Mouse (Mus musculus) embryonic facial prominence, embryonic 15.5 days (tissue): ENCODE measurements around the gene 1700037C18Rik. TPM values are rescaled to one million over a fixed set of nuclear protein-coding genes. Genes with fewer than 3 reads are reported as not detected.
A peak's percentile ranks its signal among the peaks of the same experiment; 100 is the strongest.

Source experiments
- ATAC-seq: fragments of 200-750 bp; cut with Nextera tagmentation; 2 replicates; pipeline ENCODE4 v1.8.0; 2017; ENCODE audit warnings: low read depth, moderate TSS enrichment; ENCODE audit not compliant: insufficient number of reproducible peaks, low FRiP score, low TSS enrichment
- H3K27ac ChIP-seq: fragments of 300-500 bp; sonication (generic); replicated peaks from 2 replicates; pipeline ENCODE4 v1.5.1; 2015; ENCODE audit warnings: mild to moderate bottlenecking, inconsistent platforms
- H3K27me3 ChIP-seq: fragments of 300-500 bp; sonication (generic); 2 replicates; pipeline ENCODE4 v1.6.1; 2015; ENCODE audit warnings: inconsistent platforms
- H3K36me3 ChIP-seq: fragments of 300-500 bp; sonication (generic); 2 replicates; pipeline ENCODE4 v1.6.1; 2015; ENCODE audit warnings: mild to moderate bottlenecking, inconsistent platforms
- H3K4me1 ChIP-seq: fragments of 300-500 bp; sonication (generic); 2 replicates; pipeline ENCODE4 v1.6.1; 2015; ENCODE audit warnings: inconsistent platforms
- H3K4me2 ChIP-seq: fragments of 300-500 bp; sonication (generic); replicated peaks from 2 replicates; pipeline ENCODE4 v1.6.1; 2015; ENCODE audit warnings: mild to moderate bottlenecking, inconsistent platforms
- H3K4me3 ChIP-seq: fragments of 300-500 bp; sonication (generic); replicated peaks from 2 replicates; pipeline ENCODE4 v1.5.1; 2015; ENCODE audit warnings: mild to moderate bottlenecking, inconsistent platforms
- H3K9ac ChIP-seq: fragments of 300-500 bp; sonication (generic); 2 replicates; pipeline ENCODE4 v1.6.1; 2015; ENCODE audit warnings: inconsistent platforms
- H3K9me3 ChIP-seq: fragments of 300-500 bp; sonication (generic); replicated peaks from 2 replicates; pipeline ENCODE4 v1.6.1; 2016; ENCODE audit warnings: inconsistent platforms
- WGBS: fragments of 180-500 bp; shearing (Covaris S2); methylation state at CpG from one replicate; pipeline ENCODE4 v1.1.7; 2015; 5-methylcytosine and 5-hydroxymethylcytosine counted together
- polyA plus RNA-seq: library from polyadenylated mRNA; unstranded; fragments of >200 nt; fragmentation: Nextera tagmentation; extraction: Ambion mirVana; gene quantifications from 2 replicates; pipeline ENCODE4 v1.2.1, GENCODE M21; 2015

1700037C18Rik gene
- polyA plus RNA-seq, 1 experiment from 2014 or later, result 13.2 TPM

DNA sequence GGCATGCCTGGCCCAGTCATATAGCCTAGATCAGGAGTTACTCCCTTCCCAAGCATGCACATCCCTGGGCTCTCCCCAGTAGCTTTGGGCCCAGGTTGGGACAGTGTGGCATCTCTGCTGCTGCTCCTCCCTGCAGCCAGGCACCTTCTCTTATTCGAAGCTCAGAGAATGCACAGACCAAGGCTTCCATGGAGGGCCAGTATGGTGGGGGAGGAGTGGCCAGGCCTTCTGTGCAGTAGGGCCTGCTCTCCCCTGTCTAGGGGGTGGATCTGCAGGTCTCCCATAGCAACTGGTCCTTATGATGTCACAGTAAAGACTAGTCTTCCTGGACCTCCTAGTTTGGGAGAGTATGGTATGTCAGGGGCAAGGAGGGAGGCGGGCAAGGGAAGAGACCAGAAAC is 1.0 kb downstream of the 1700037C18Rik start:
- peaks cover 51% of the 10 kb centered on the region for H3K36me3 ChIP-seq
- WGBS, result 67% methylated on average over 2 of the region's 2 CpGs
- H3K9me3 ChIP-seq, result no peaks in the 10 kb centered on the region
- H3K27me3 ChIP-seq, result no peaks in the 10 kb centered on the region
- H3K9ac ChIP-seq, result no peak overlapping the region
- no peak for ATAC-seq
- no peak overlapping the region for H3K4me2 ChIP-seq
- H3K4me1 ChIP-seq, result peaks cover 7% of the 10 kb centered on the region; the same call in 1 of the 2 replicates
- no peak overlapping the region for H3K27ac ChIP-seq
- H3K4me3 ChIP-seq, result no peak overlapping the region

DNA sequence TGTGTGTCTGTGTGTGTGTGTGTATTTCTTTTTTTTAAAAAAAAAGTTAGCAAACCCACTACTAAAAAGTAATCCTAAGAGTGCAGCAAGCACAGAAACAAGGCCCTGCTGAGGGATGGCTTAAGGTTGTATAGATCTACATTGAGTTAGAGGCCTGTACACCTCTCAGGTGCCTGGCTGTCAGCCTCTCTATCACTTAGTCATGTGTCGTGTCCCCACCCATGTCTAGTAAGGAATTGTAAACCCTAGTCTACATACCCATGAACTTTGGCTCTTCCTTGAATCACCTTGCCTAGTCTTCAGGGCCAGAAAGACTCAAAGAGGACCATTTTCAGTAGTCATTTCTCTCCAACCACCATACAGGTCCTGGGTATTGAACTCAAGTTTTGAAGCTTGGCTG is 11.9 kb downstream of the 1700037C18Rik start:
- 93% methylated on average over 1 of the region's 1 CpGs for WGBS
- H3K36me3 ChIP-seq, result peaks cover 52% of the 10 kb centered on the region
- H3K9me3 ChIP-seq, result no peaks in the 10 kb centered on the region

DNA sequence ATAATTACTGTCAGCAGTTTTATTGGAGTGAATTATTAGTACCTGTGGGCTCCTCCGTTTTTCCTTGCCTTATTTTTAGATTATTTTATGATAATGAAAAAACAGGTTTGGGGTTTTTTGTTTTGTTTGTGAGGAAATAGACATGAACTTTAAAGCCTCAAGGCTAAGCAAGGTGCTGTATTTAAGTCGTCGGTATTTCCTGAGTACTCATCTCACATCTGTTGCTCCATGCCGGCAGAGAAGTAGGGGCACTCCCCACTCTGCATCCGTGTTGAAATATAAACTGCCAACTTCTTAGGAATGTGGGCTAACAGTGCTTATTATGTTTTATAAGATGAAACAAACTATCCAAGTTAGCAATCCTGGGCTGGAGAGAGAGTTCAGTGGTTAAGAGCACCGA is 12.4 kb downstream of the 1700037C18Rik start:
- H3K9ac ChIP-seq, result no peak overlapping the region
- no peak overlapping the region for H3K4me3 ChIP-seq
- H3K4me2 ChIP-seq, result no peak overlapping the region
- peaks cover 47% of the 10 kb centered on the region for H3K36me3 ChIP-seq
- no peak for ATAC-seq
- no peaks in the 10 kb centered on the region for H3K9me3 ChIP-seq
- no peaks in the 10 kb centered on the region for H3K4me1 ChIP-seq
- H3K27me3 ChIP-seq, result no peaks in the 10 kb centered on the region
- no peak overlapping the region for H3K27ac ChIP-seq
- 76% methylated on average over 6 of the region's 6 CpGs for WGBS

More for the DNA sequence above, 11.9 kb downstream of the 1700037C18Rik start:
- no peak for ATAC-seq
- Histone ChIP-seq H3K27me3 (no peaks in the 10 kb centered on the region), H3K27ac (no peak overlapping the region), H3K4me3 (no peak overlapping the region), H3K9ac (no peak overlapping the region), H3K4me1 (no peaks in the 10 kb centered on the region), H3K4me2 (no peak overlapping the region)

DNA sequence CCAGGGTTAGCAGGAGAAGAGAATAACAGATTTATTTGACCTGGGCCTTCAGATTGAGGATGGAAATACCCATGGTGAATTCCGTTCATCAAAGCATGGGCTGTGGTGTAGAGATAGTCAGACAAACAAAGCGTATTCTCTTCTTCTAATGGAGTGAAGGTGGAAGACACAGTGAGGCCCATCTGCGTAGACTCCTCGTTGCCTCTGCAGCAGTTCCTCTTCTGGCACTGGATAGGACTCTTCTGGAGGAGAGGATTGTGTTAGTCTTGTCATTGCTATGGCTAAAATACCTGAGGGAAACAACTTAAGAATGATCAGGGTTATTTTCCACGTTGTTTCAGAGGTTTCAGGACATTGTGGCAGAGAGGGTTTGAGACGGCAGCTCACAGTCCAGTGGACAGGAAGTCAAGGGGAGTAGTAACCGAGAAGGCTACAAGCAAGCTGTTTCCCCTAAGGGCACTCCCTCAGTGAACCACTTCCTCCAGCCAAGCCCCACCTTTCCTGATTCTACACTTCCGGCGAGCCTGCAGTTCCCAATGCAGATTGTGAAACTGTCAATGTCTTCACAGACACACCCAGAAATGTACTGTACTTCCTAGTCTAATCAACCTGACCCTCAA is 13.2 kb downstream of the 1700037C18Rik start:
- Histone ChIP-seq H3K9ac (no peak overlapping the region), H3K4me1 (no peaks in the 10 kb centered on the region), H3K27me3 (no peaks in the 10 kb centered on the region), H3K4me2 (no peak overlapping the region), H3K4me3 (no peak overlapping the region), H3K9me3 (no peaks in the 10 kb centered on the region), H3K27ac (0 out of 2 replicates have a peak overlapping the region, but pooled peaks have one; percentile 55), H3K36me3 (peaks cover 40% of the 10 kb centered on the region)
- no peak for ATAC-seq
- WGBS, result 50% methylated on average over 9 of the region's 9 CpGs

DNA sequence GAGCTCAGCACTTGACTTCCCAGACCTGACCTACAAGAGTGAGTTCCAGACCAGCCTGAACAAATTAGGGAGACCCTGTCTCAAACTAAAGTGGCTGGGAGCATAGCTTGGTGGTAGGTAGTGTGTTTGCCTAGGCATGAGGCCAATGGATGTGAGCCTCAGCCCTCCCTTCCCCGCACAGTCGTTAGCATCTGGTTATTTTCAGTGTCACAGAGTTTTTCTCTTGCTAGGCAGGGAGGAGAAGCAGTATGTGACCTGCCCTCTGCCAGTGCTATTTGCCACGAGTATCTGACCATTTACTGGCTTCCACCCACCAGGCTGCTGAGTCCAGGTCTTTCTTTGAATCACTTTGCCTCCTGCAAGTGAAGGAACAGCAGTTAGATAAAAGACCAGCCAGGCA is 14.8 kb downstream of the 1700037C18Rik start:
- no peaks in the 10 kb centered on the region for H3K27me3 ChIP-seq
- H3K27ac ChIP-seq, result no peak overlapping the region
- H3K9ac ChIP-seq, result no peak overlapping the region
- H3K9me3 ChIP-seq, result no peaks in the 10 kb centered on the region
- ATAC-seq, result no peak
- no peaks in the 10 kb centered on the region for H3K4me1 ChIP-seq
- no peak overlapping the region for H3K4me2 ChIP-seq
- 52% methylated on average over 3 of the region's 3 CpGs for WGBS
- peaks cover 24% of the 10 kb centered on the region for H3K36me3 ChIP-seq
- no peak overlapping the region for H3K4me3 ChIP-seq

DNA sequence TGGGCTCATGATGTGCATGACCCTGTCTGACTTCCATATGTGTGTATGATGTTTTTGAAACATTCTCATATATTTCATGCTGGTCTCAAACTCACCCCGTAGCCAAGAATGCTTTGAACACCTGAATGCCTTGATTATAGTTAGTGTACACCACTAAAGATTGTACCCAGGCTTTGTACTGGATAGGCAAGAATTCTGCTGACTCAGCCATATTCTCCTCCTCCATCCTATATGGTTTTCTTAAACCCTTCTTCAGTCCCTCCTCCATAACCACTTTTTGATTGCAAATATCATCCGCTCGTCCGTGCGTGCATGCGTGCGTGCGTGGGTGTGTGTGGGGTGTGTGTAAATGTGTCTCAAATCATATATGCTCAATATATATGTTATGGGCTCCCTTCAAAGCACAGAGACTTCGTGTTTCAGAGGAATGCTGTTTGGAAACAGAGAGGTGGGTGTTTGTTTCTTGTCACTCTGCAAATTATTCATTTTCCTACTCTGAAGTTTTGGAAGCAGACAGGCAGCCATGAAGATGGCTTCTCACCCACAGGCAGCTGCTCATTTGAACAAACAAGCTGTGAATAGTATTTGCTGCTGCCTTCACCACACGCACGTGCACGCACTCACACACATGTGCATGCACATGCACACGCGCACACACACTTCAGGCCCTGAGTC is 16.7 kb downstream of the 1700037C18Rik start:
- Histone ChIP-seq H3K9ac (no peak overlapping the region), H3K36me3 (0 out of 2 replicates have a peak, but pooled peaks cover 7% of the 10 kb centered on the region), H3K9me3 (no peaks in the 10 kb centered on the region), H3K4me2 (no peak overlapping the region), H3K27ac (no peak overlapping the region), H3K4me3 (no peak overlapping the region), H3K27me3 (no peaks in the 10 kb centered on the region), H3K4me1 (no peaks in the 10 kb centered on the region)
- 92% methylated on average over 14 of the region's 14 CpGs for WGBS
- no peak for ATAC-seq

DNA sequence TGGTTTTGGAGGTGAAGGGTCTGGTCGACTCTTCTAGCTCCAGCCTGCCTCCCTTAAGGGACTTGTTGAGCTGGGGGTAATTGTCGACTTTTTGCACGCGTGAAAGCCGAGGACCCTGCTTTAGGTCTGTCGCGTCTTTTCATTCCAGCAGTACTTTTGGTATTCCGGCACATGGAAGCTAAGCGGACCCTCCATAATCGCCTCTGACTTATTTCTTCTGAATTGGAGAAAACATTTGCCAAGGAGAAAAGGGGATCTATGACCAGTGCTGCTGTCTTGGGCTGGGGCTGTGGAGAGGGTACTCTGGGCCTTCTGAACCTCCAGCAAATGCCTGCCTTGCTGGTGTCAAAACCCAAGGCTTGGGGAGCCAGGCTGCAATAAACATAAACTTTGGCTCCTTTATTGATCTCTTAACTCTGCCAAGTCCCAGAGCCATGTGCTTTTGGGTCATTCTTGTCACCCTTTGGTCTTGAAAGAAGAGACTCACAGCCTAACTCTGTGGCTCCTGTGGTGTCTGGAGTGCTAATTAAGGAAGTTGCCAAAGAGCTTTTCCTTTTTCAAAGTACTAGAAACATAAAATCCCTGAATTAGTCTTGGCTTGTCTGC is 23.3 kb downstream of the 1700037C18Rik start:
- Histone ChIP-seq H3K4me1 (peaks cover 12% of the 10 kb centered on the region), H3K36me3 (0 out of 2 replicates have a peak, but pooled peaks cover 7% of the 10 kb centered on the region), H3K9ac (peak overlapping the region; percentile 92), H3K9me3 (no peaks in the 10 kb centered on the region), H3K27me3 (no peaks in the 10 kb centered on the region), H3K4me2 (peak overlapping the region; percentile 71), H3K27ac (peak overlapping the region; percentile 96), H3K4me3 (peak overlapping the region; percentile 96)
- WGBS, result under 1% methylated on average over 10 of the region's 10 CpGs
- ATAC-seq, result no peak

DNA sequence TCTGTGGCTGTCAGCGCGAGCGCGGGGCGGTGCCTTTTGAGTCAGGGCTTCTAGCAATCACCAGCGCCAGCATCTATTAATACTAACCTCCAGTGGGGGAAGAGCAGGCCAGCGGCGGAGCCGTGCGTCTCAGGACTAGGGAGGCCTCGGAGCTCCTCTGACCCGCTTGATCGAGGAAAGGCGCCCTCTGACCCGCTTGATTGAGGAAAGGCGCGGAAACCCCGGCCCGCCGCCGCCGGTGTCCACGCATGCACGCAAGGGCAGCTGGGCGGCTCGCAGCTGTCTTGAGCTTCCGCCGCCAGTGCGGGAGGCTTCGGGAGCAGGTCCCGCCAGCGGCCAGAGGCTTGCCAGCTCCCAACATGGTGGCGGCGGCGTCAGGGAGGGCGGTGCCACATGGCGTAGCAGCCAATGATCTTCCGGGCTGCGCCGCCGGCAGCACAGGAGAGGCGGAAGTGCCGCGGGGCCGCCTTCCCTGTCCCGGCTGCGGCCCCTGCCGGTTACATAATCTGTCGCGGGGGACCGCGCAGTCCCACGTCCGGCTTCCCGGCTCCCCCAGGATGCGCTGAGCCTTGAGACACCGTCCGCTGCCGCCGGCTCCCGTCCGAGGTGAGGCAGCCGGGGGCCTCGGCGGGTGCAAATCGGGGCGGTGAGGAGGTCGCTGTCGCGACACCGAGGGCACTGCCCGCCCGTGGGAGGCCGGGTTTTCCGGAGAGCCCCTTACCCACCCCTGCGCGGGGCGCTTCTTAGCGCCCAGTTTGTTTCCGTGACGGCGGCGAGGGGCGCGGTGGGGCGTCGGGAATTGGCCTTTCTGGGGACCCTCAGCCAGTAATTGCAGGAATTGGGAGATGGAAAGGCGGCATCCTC is 24.1 kb downstream of the 1700037C18Rik start, which contains the start of the genes Zfp597 and Gm20695:
Zfp597 (minus strand) TSS at position 361 of the 864 bp plus-strand sequence.
Gm20695 (plus strand) TSS at position 448 of the 864 bp plus-strand sequence.
- Histone ChIP-seq H3K36me3 (0 out of 2 replicates have a peak, but pooled peaks cover 7% of the 10 kb centered on the region), H3K9ac (peak within 1 kb of the TSS; percentile 92), H3K4me2 (peak within 1 kb of the TSS; percentile 71), H3K4me1 (peaks cover 12% of the 10 kb centered on the region), H3K4me3 (peak within 1 kb of the TSS; percentile 96), H3K27ac (peak within 1 kb of the TSS; percentile 96), H3K27me3 (no peaks in the 10 kb centered on the region), H3K9me3 (no peaks in the 10 kb centered on the region)
- under 1% methylated on average over 88 of the region's 88 CpGs for WGBS
- ATAC-seq, result peak; percentile 99

DNA sequence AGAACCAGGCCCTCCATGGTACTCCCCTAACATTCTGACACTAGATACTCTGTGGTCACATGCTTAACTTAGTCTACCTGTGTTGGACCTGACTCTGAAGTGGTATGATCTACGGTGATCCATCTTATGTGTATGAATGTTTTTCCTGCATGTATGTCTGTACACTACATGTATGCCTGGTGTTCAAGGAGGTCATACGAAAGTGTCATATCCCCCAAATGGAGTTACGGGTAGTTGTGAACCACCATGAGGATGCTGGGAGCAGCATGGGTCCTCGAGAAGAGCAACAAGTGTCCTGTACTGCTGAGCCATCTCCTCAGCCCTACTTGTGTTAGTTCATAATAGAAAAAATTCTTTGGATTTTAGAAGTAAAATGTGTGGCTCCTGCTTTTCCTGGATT is 32.1 kb downstream of the 1700037C18Rik start:
- H3K27ac ChIP-seq, result no peak overlapping the region
- no peak overlapping the region for H3K4me2 ChIP-seq
- WGBS, result 93% methylated on average over 4 of the region's 4 CpGs
- no peak overlapping the region for H3K4me3 ChIP-seq
- ATAC-seq, result no peak
- H3K36me3 ChIP-seq, result 0 out of 2 replicates have a peak, but pooled peaks cover 8% of the 10 kb centered on the region
- H3K4me1 ChIP-seq, result peaks cover 14% of the 10 kb centered on the region
- H3K9me3 ChIP-seq, result no peaks in the 10 kb centered on the region
- H3K27me3 ChIP-seq, result no peaks in the 10 kb centered on the region
- no peak overlapping the region for H3K9ac ChIP-seq

DNA sequence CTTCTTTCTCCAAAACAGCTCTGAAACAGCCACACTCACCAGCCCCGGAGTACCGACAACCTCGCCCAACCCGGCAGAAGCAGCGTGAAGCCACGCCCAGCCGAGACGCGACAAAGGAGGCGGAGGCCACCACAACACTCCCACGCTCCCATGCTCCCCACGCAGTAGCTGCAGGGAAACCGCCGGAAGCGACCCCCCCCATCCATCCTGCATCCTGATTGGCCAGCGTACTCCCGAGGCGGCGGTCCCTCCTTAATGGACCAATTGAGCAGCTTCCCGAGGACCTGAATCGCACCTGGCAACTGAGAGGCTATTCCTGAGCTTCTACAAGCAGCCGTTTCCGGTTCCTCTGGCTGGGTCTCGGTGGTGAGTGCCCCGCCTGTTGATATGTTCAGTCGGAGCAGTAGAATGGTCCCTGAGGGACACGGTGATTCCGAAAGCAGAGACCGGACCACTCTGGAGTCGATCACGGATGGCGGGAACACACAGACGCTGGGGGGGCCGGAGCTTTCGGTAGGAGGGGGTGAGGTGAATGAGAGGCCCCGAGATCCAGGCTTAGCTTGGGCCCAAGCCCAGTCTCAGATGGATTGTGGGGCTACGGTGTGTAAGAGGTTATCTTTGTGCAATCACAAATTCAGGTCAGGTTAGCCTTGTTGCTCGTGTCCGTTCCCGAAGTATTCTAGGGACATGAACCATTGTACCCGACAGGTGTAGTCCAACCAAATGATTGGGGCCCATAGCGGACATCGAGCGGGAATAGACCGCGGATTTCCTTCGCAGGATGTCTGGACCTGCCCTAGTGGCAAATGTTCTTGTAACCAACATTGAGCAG is 36.1 kb downstream of the 1700037C18Rik start, which contains the start of gene Naa60:
Naa60 (plus strand) TSS at position 160 of the 832 bp plus-strand sequence.
- H3K9me3 ChIP-seq, result no peaks in the 10 kb centered on the region
- H3K4me2 ChIP-seq, result peak within 1 kb of the TSS; percentile 87
- peak within 1 kb of the TSS; percentile 56 for H3K4me3 ChIP-seq
- H3K36me3 ChIP-seq, result peaks cover 18% of the 10 kb centered on the region
- no peaks in the 10 kb centered on the region for H3K27me3 ChIP-seq
- peak; percentile 94 for ATAC-seq
- peaks cover 14% of the 10 kb centered on the region for H3K4me1 ChIP-seq
- WGBS, result 5% methylated on average over 47 of the region's 47 CpGs
- H3K9ac ChIP-seq, result peak within 1 kb of the TSS; percentile 44
- H3K27ac ChIP-seq, result peak within 1 kb of the TSS; percentile 63
